Comparison of ENCODE assay signal across 29 mouse cellular contexts in genomic region chr8:71604021-71604420, GRCm38 (mm10). TPM values are rescaled to one million over a fixed set of nuclear protein-coding genes. Genes with fewer than 3 reads are reported as not detected.
DNase-seq lines count a peak whose midpoint lies in the region; ATAC-seq and TF ChIP-seq lines count a peak whose summit lies in the region.
"Had no signal": no experiment of that assay in that cellular context is flagged by ENCODE, and none has a peak within 500 bp of the region (broad histone marks: within the 10 kb centered on the region; RNA-seq: fewer than 3 reads in every experiment).

No protein-coding gene starts in this region.

- WGBS in hindbrain, embryonic 13.5 days: 50% methylated on average over 7 of the region's 7 CpGs
- 55% methylated on average over 7 of the region's 7 CpGs for WGBS in hindbrain, embryonic 16.5 days
- WGBS in limb, embryonic 13.5 days: 48% methylated on average over 7 of the region's 7 CpGs
- WGBS in limb, embryonic 10.5 days: 52% methylated on average over 7 of the region's 7 CpGs

- dilution Hi-C loops in CH12.LX (cut with MboI; ENCODE audit: extremely low pct_ligation_motif_present, extremely low pct_unique_long_range_greater_than_20kb, low sequenced_read_pairs): no loop called here

- no peaks in the 10 kb centered on the region for H3K79me2 ChIP-seq in CH12.LX (replicated peaks; ENCODE audit: control insufficient read depth, extremely low read depth, insufficient read depth, poor library complexity, severe bottlenecking)

- H3K4me1 ChIP-seq in hindbrain, embryonic 13.5 days (replicated peaks): peaks cover 18% of the 10 kb centered on the region
- H3K4me1 ChIP-seq in hindbrain, embryonic 16.5 days (ENCODE audit: control insufficient read depth, insufficient read depth, low read depth, low read length): peaks cover 9% of the 10 kb centered on the region
- H3K4me1 ChIP-seq in limb, embryonic 13.5 days: peaks cover 27% of the 10 kb centered on the region
- peaks cover 23% of the 10 kb centered on the region for H3K4me1 ChIP-seq in limb, embryonic 10.5 days
- H3K4me1 ChIP-seq in CH12.LX (ENCODE audit: control insufficient read depth in 1 of 2, insufficient read depth in 2 of 2): peaks cover 29 to 78% of the 10 kb centered on the region in 2 experiments
- H3K4me1 ChIP-seq in ES-Bruce4 (ENCODE audit: control insufficient read depth, insufficient read depth, low read length): peaks cover 5% of the 10 kb centered on the region

- in situ Hi-C loops in CH12.LX (cut with MboI; ENCODE audit: low pct_ligation_motif_present, low pct_unique_long_range_greater_than_20kb, low sequenced_read_pairs): no loop called here

- no peaks in the 10 kb centered on the region for H3K9me3 ChIP-seq in hindbrain, embryonic 13.5 days
- no peaks in the 10 kb centered on the region for H3K9me3 ChIP-seq in hindbrain, embryonic 16.5 days (ENCODE audit: control insufficient read depth, low read length)
- H3K9me3 ChIP-seq in limb, embryonic 13.5 days: no peaks in the 10 kb centered on the region
- no peaks in the 10 kb centered on the region for H3K9me3 ChIP-seq in limb, embryonic 10.5 days (replicated peaks)
- H3K9me3 ChIP-seq in CH12.LX (replicated peaks; ENCODE audit: low read length) (no peaks in the 10 kb centered on the region), ES-Bruce4 (replicated peaks; ENCODE audit: control insufficient read depth, insufficient read depth, low read length, poor library complexity, severe bottlenecking) (no peaks in the 10 kb centered on the region)
- H3K9me3 ChIP-seq: G1E; heart, embryonic 12.5 days; heart, embryonic 15.5 days had no signal

- DNase-seq in limb, embryonic 10.5 days (ENCODE audit: low spot score): no peak
- no peak for DNase-seq in CH12.LX (ENCODE audit: extremely low read depth)
- DNase-seq in layer of hippocampus, postnatal 14 days (ENCODE audit: low spot score in 2 of 2): no peak
- DNase-seq: adrenal gland, postnatal 10 days; adrenal gland, postnatal 36 days; cerebellum, adult 18-20 months; cerebellum, adult 9-10 months; cerebellum, postnatal 14 days; forebrain, postnatal 0 days; gastrocnemius, adult 2 months; gastrocnemius, postnatal 14 days; heart, adult 18-20 months; heart, postnatal 10 days; heart, postnatal 4 days had no signal

- TF ChIP-seq CTCF in CH12.LX (conservative IDR thresholded peaks at IDR 0.05 in 1 of 2, IDR thresholded peaks at IDR 0.05 in 1 of 2; ENCODE audit: low read depth in 2 of 2, low read length in 2 of 2) (no peak), ES-Bruce4 (IDR thresholded peaks at IDR 0.05; ENCODE audit: low read depth, low read length) (no peak)

- peaks cover 56% of the 10 kb centered on the region for H3K27me3 ChIP-seq in hindbrain, embryonic 13.5 days
- peaks cover 18% of the 10 kb centered on the region for H3K27me3 ChIP-seq in hindbrain, embryonic 16.5 days (replicated peaks; ENCODE audit: control insufficient read depth, insufficient read depth, low read length)
- peaks cover 47% of the 10 kb centered on the region for H3K27me3 ChIP-seq in limb, embryonic 13.5 days
- peaks cover 62% of the 10 kb centered on the region for H3K27me3 ChIP-seq in limb, embryonic 10.5 days (ENCODE audit: low read depth, poor library complexity, severe bottlenecking)
- no peaks in the 10 kb centered on the region for H3K27me3 ChIP-seq in CH12.LX (replicated peaks)
- H3K27me3 ChIP-seq in ES-Bruce4 (ENCODE audit: control insufficient read depth, insufficient read depth, low read length, poor library complexity, severe bottlenecking): no peaks in the 10 kb centered on the region
- H3K27me3 ChIP-seq: Patski had no signal

- H3K4me3 ChIP-seq in hindbrain, embryonic 13.5 days: 0 out of 2 replicates have a peak overlapping the region, but pooled peaks have one; percentile 34
- H3K4me3 ChIP-seq in hindbrain, embryonic 16.5 days (ENCODE audit: low read length): no peak overlapping the region
- H3K4me3 ChIP-seq in limb, embryonic 13.5 days: no peak overlapping the region
- H3K4me3 ChIP-seq in limb, embryonic 10.5 days: no peak overlapping the region
- H3K4me3 ChIP-seq in CH12.LX (replicated peaks in 1 of 3; ENCODE audit: low read depth in 2 of 3, low read length in 2 of 3, poor library complexity in 1 of 3) (no peak overlapping the region), ES-Bruce4 (ENCODE audit: low read depth, low read length) (0 out of 2 replicates have a peak overlapping the region, but pooled peaks have one; percentile 2)

- no peak overlapping the region for H3K4me2 ChIP-seq in hindbrain, embryonic 13.5 days
- H3K4me2 ChIP-seq in hindbrain, embryonic 16.5 days (ENCODE audit: low read length): no peak overlapping the region
- no peak overlapping the region for H3K4me2 ChIP-seq in limb, embryonic 13.5 days (replicated peaks)
- H3K4me2 ChIP-seq in CH12.LX (ENCODE audit: insufficient read depth, low read depth, poor library complexity, severe bottlenecking): no peak overlapping the region

- no peak for TF ChIP-seq RAD21 in CH12.LX (IDR thresholded peaks at IDR 0.05; ENCODE audit: low read depth, low read length)

- no peak for TF ChIP-seq POLR2A in CH12.LX (IDR thresholded peaks at IDR 0.05; ENCODE audit: low read depth, low read length)
- TF ChIP-seq POLR2A in ES-Bruce4 (IDR thresholded peaks at IDR 0.05; ENCODE audit: insufficient read depth, low read length): no peak

- peak overlapping the region; percentile 29; the same call in 1 of the 2 replicates for H3K9ac ChIP-seq in hindbrain, embryonic 13.5 days
- H3K9ac ChIP-seq in hindbrain, embryonic 16.5 days (ENCODE audit: low read depth, low read length): no peak overlapping the region
- peak overlapping the region; percentile 48; the same call in 1 of the 2 replicates for H3K9ac ChIP-seq in limb, embryonic 13.5 days
- no peak overlapping the region for H3K9ac ChIP-seq in CH12.LX (ENCODE audit: insufficient read depth, low read depth)
- H3K9ac ChIP-seq in ES-Bruce4 (ENCODE audit: low read depth, poor library complexity, severe bottlenecking): no peak overlapping the region
- H3K9ac ChIP-seq: forebrain, postnatal 0 days; heart, embryonic 12.5 days had no signal

- TF ChIP-seq EP300 in CH12.LX (IDR thresholded peaks at IDR 0.05; ENCODE audit: low read length) (no peak), ES-Bruce4 (IDR thresholded peaks at IDR 0.05; ENCODE audit: insufficient read depth, low read depth, low read length) (no peak)

- no peak for ATAC-seq in hindbrain, embryonic 13.5 days (ENCODE audit: low FRiP score)
- ATAC-seq in hindbrain, embryonic 16.5 days: no peak
- no peak for ATAC-seq in limb, embryonic 13.5 days (ENCODE audit: low FRiP score, low read depth)
- ATAC-seq: CD4-positive, CD25-positive, alpha-beta regulatory T cell, adult 4 months; forebrain, postnatal 0 days; intestine, postnatal 0 days; Patski had no signal

- peaks cover 10% of the 10 kb centered on the region for H3K36me3 ChIP-seq in hindbrain, embryonic 13.5 days
- no peaks in the 10 kb centered on the region for H3K36me3 ChIP-seq in hindbrain, embryonic 16.5 days (ENCODE audit: control insufficient read depth, insufficient read depth, low read length)
- H3K36me3 ChIP-seq in limb, embryonic 13.5 days: 0 out of 2 replicates have a peak, but pooled peaks cover 4% of the 10 kb centered on the region
- 0 out of 2 replicates have a peak, but pooled peaks cover 3% of the 10 kb centered on the region for H3K36me3 ChIP-seq in limb, embryonic 10.5 days
- H3K36me3 ChIP-seq in CH12.LX (replicated peaks in 1 of 2; ENCODE audit: control insufficient read depth in 1 of 2, insufficient read depth in 1 of 2, low read length in 1 of 2): peaks cover 59 to 95% of the 10 kb centered on the region in 2 experiments
- no peaks in the 10 kb centered on the region for H3K36me3 ChIP-seq in ES-Bruce4 (ENCODE audit: control insufficient read depth, insufficient read depth, low read length, poor library complexity, severe bottlenecking)

- H3K27ac ChIP-seq in hindbrain, embryonic 13.5 days: no peak overlapping the region
- H3K27ac ChIP-seq in hindbrain, embryonic 16.5 days (ENCODE audit: low read depth, low read length): no peak overlapping the region
- H3K27ac ChIP-seq in limb, embryonic 13.5 days: no peak overlapping the region
- no peak overlapping the region for H3K27ac ChIP-seq in limb, embryonic 10.5 days
- H3K27ac ChIP-seq in CH12.LX (ENCODE audit: insufficient read depth, low read depth) (0 out of 2 replicates have a peak overlapping the region, but pooled peaks have one; percentile 6), ES-Bruce4 (ENCODE audit: insufficient read depth, low read length) (0 out of 2 replicates have a peak overlapping the region, but pooled peaks have one; percentile 2)
- H3K27ac ChIP-seq: heart, embryonic 15.5 days had no signal

RNA-seq across cellular contexts. Expression of gene Fam129c, which starts 6.6 kb away (rescaled TPM):
- 6.9 and 8.2 TPM in 2 replicates for polyA plus RNA-seq in hindbrain, embryonic 13.5 days (2015; fragmentation: Nextera tagmentation; extraction: Ambion mirVana)
- 6.4 and 7.8 TPM in 2 replicates for polyA plus RNA-seq in hindbrain, embryonic 16.5 days (2015; fragmentation: Nextera tagmentation; extraction: Ambion mirVana)
- 4.0 and 5.7 TPM in 2 replicates for polyA plus RNA-seq in limb, embryonic 13.5 days (2015; fragmentation: Nextera tagmentation; extraction: Ambion mirVana)
- 2.8 and 4.0 TPM in 2 replicates for polyA plus RNA-seq in limb, embryonic 10.5 days (2016; fragmentation: Nextera tagmentation; extraction: Ambion mirVana)
- total RNA-seq in CH12.LX (2012; rRNA removed) (95.2 and 136 TPM in 2 replicates), CH12.LX (2014; rRNA removed) (86.3 and 89.2 TPM in 2 replicates)
- polyA plus RNA-seq in CH12.LX (2012; ENCODE audit: insufficient read length, low read depth) (92.8 and 98.6 TPM in 2 replicates), ES-Bruce4 (2011; ENCODE audit: insufficient read depth, insufficient read length, low read depth, missing spikeins) (6.4 and 9.0 TPM in 2 replicates)
- total RNA-seq in layer of hippocampus, postnatal 14 days (2021): 1 to 10 TPM; 2.6 to 2.7 TPM

RNA-seq across cellular contexts. Expression of gene Colgalt1, which starts 6.8 kb away (rescaled TPM):
- 57.5 and 63.2 TPM in 2 replicates for polyA plus RNA-seq in hindbrain, embryonic 13.5 days (2015; fragmentation: Nextera tagmentation; extraction: Ambion mirVana)
- 62.1 and 74.1 TPM in 2 replicates for polyA plus RNA-seq in hindbrain, embryonic 16.5 days (2015; fragmentation: Nextera tagmentation; extraction: Ambion mirVana)
- polyA plus RNA-seq in limb, embryonic 13.5 days (2015; fragmentation: Nextera tagmentation; extraction: Ambion mirVana): 85.6 and 87.6 TPM in 2 replicates
- 49.0 and 53.6 TPM in 2 replicates for polyA plus RNA-seq in limb, embryonic 10.5 days (2016; fragmentation: Nextera tagmentation; extraction: Ambion mirVana)
- total RNA-seq in CH12.LX (2012; rRNA removed) (85.3 and 92.0 TPM in 2 replicates), CH12.LX (2014; rRNA removed) (68.7 and 72.0 TPM in 2 replicates)
- polyA plus RNA-seq in CH12.LX (2012; ENCODE audit: insufficient read length, low read depth) (72.0 and 73.7 TPM in 2 replicates), ES-Bruce4 (2011; ENCODE audit: insufficient read depth, insufficient read length, low read depth, missing spikeins) (83.2 and 85.2 TPM in 2 replicates)
- total RNA-seq in layer of hippocampus, postnatal 14 days (2021): 10 to 100 TPM; 58.4 to 62.9 TPM

RNA-seq across cellular contexts. Expression of gene Pgls, which starts 12.0 kb away (rescaled TPM):
- 197 and 204 TPM in 2 replicates for polyA plus RNA-seq in hindbrain, embryonic 13.5 days (2015; fragmentation: Nextera tagmentation; extraction: Ambion mirVana)
- polyA plus RNA-seq in hindbrain, embryonic 16.5 days (2015; fragmentation: Nextera tagmentation; extraction: Ambion mirVana): 220 and 237 TPM in 2 replicates
- polyA plus RNA-seq in limb, embryonic 13.5 days (2015; fragmentation: Nextera tagmentation; extraction: Ambion mirVana): 210 and 212 TPM in 2 replicates
- 241 and 263 TPM in 2 replicates for polyA plus RNA-seq in limb, embryonic 10.5 days (2016; fragmentation: Nextera tagmentation; extraction: Ambion mirVana)
- total RNA-seq in CH12.LX (2012; rRNA removed) (183 and 215 TPM in 2 replicates), CH12.LX (2014; rRNA removed) (94.2 and 118 TPM in 2 replicates)
- polyA plus RNA-seq in CH12.LX (2012; ENCODE audit: insufficient read length, low read depth) (72.5 and 74.9 TPM in 2 replicates), ES-Bruce4 (2011; ENCODE audit: insufficient read depth, insufficient read length, low read depth, missing spikeins) (57.2 and 65.6 TPM in 2 replicates)
- 10 to 100 TPM; 59.0 to 61.6 TPM for total RNA-seq in layer of hippocampus, postnatal 14 days (2021)

RNA-seq across cellular contexts. Expression of gene Slc27a1, which starts 35.3 kb away (rescaled TPM):
- 78.5 and 81.9 TPM in 2 replicates for polyA plus RNA-seq in hindbrain, embryonic 13.5 days (2015; fragmentation: Nextera tagmentation; extraction: Ambion mirVana)
- polyA plus RNA-seq in hindbrain, embryonic 16.5 days (2015; fragmentation: Nextera tagmentation; extraction: Ambion mirVana): 102 and 107 TPM in 2 replicates
- 52.2 and 52.3 TPM in 2 replicates for polyA plus RNA-seq in limb, embryonic 13.5 days (2015; fragmentation: Nextera tagmentation; extraction: Ambion mirVana)
- 21.3 and 28.8 TPM in 2 replicates for polyA plus RNA-seq in limb, embryonic 10.5 days (2016; fragmentation: Nextera tagmentation; extraction: Ambion mirVana)
- total RNA-seq in CH12.LX (2012; rRNA removed) (2.7 and 4.0 TPM in 2 replicates), CH12.LX (2014; rRNA removed) (1.8 and 2.3 TPM in 2 replicates)
- polyA plus RNA-seq in CH12.LX (2012; ENCODE audit: insufficient read length, low read depth) (2.3 and 2.4 TPM in 2 replicates), ES-Bruce4 (2011; ENCODE audit: insufficient read depth, insufficient read length, low read depth, missing spikeins) (21.8 and 27.3 TPM in 2 replicates)
- 100 to 1,000 TPM in 1 of 2 experiments, 10 to 100 TPM in 1; 90.9 to 101 TPM for total RNA-seq in layer of hippocampus, postnatal 14 days (2021)
- polyA plus RNA-seq: G1E had no signal

RNA-seq across cellular contexts. Expression of gene Nxnl1, which starts 37.6 kb away (rescaled TPM):
- not detected in 2 replicates for polyA plus RNA-seq in hindbrain, embryonic 13.5 days (2015; fragmentation: Nextera tagmentation; extraction: Ambion mirVana)
- not detected in 2 replicates for polyA plus RNA-seq in hindbrain, embryonic 16.5 days (2015; fragmentation: Nextera tagmentation; extraction: Ambion mirVana)
- not detected in 2 replicates for polyA plus RNA-seq in limb, embryonic 13.5 days (2015; fragmentation: Nextera tagmentation; extraction: Ambion mirVana)
- polyA plus RNA-seq in limb, embryonic 10.5 days (2016; fragmentation: Nextera tagmentation; extraction: Ambion mirVana): not detected in 2 replicates
- total RNA-seq in CH12.LX (2012; rRNA removed) (0.04 TPM in 1 of 2 replicates, not detected in the other), CH12.LX (2014; rRNA removed) (not detected in 2 replicates)
- polyA plus RNA-seq in CH12.LX (2012; ENCODE audit: insufficient read length, low read depth) (0.08 TPM in 1 of 2 replicates, not detected in the other), ES-Bruce4 (2011; ENCODE audit: insufficient read depth, insufficient read length, low read depth, missing spikeins) (not detected in 2 replicates)
- under 1 TPM; 0.12 to 0.21 TPM for total RNA-seq in layer of hippocampus, postnatal 14 days (2021)
- total RNA-seq: forebrain, postnatal 0 days; G1E; gastrocnemius, adult 2 months; heart, postnatal 4 days had no signal
- polyA plus RNA-seq: CD4-positive, CD25-positive, alpha-beta regulatory T cell, adult 4 months; forebrain, embryonic 11.5 days; forebrain, embryonic 14.5 days; forebrain, postnatal 0 days; frontal cortex, adult 2 months; G1E; heart, embryonic 12.5 days; heart, embryonic 15.5 days; hindbrain, embryonic 11.5 days; intestine, embryonic 14.5 days; intestine, postnatal 0 days had no signal

Comparison
In these comparisons a context has a peak if more than half of its experiments do, and no peak if none do; other contexts are left out.
1. H3K4me3 ChIP-seq: peak in hindbrain, embryonic 13.5 days (single experiment) and ES-Bruce4 (single experiment); none in hindbrain, embryonic 16.5 days (single experiment), limb, embryonic 13.5 days (single experiment), limb, embryonic 10.5 days (single experiment) and CH12.LX (0 of 3).
2. H3K9ac ChIP-seq: peak in hindbrain, embryonic 13.5 days (single experiment) and limb, embryonic 13.5 days (single experiment); none in hindbrain, embryonic 16.5 days (single experiment), CH12.LX (single experiment) and ES-Bruce4 (single experiment).
3. H3K27ac ChIP-seq: peak in CH12.LX (single experiment) and ES-Bruce4 (single experiment); none in hindbrain, embryonic 13.5 days (single experiment), hindbrain, embryonic 16.5 days (single experiment), limb, embryonic 13.5 days (single experiment) and limb, embryonic 10.5 days (single experiment).